Mouse (Mus musculus): ENCODE data around the gene AU040320.

AU040320 gene

DNA sequence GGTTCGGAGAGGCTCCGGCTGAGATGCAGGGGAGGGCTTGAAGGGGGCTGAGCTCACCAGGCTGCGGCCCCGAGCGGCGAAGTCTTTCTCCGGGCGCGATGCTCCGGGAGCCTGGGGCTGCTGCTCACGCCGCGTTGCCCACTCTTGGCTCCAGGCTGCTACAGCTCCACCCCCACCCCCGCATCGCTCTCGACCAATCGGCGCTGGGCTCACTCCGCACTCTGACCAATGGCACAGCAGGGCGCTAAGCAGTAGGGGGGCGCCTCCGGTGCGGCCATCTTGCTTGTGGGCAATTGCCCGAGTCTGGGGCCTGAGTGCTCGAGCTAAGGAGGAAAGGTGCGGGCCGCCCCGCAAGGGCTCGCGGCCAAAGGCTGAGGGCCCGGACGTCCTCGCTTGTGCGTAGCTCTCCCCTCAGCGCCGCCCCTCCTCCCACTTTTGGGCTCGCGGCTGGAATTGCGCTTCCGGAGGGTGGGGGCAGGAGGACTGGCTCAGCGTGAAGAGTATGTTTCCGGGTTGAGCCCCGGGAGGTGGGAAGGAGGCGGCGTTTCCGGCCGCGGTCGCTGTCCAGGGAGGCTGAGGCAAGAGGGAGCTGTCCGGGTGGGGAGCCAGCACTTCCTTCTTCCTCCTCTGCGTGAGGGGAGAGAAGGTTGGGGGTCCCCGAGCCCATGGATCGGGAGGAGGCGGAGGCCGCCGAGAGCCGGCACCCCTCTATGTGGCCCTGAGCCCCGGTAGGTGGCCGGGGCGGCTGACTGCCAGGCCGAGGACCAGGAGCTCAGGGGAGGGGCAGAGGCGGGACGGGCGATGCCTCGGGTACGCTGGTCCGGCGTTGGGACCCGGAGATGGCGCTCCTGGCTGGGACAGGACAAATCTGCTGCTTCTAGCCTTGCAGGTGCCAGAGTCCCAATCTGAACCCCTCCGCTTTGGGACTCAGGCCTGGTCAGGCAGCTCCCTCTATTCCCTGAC is at the start of gene AU040320, which contains the start of gene Ncdn:
Gene AU040320 (plus strand): TSS at position 277 of the 963 bp plus-strand sequence.
Gene Ncdn (minus strand): TSS at position 171 of the 963 bp plus-strand sequence.
- DNase-seq (ENCODE audit: extremely low spot score) = peak; percentile 98

DNA sequence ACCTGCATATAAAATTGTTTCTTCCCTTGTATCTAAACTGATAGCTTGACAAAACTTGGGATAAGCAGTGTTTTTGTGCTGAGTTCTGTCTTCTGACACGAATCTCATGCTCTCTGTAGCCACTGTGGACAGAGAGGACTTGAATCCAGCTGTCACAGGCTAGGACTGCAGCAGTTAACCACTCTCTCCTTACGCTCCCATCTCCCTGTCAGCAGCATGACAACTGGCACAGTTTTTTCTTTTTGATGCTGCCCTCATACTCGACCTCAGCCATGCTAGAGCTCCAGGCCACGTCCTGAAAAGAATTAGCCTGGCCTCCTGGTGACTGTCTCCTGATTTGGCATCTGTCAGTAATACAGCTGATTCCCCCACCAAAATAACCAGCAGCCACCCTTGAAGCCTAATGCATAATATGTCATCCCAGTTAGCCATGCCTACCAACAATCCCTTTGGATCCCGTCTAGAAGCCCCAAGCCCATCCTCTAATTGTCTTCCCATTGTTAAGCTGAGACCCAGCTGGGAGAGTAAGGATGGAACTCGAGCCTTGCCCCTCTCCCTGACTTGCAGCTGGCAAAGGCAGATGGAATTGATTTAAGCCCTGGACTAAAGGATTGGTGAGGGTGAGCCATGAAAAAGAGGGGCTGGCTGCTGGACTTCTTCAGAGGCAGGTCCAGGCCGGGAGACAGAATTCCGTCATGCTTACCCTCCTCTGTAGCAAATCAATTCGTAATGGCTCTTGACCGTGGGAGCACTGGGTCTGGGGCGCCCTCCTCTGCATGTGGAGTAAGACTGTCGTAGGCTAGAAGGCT is 46.5 kb upstream of the AU040320 start:
- DNase-seq (ENCODE audit: extremely low spot score) = peak; percentile 48

DNA sequence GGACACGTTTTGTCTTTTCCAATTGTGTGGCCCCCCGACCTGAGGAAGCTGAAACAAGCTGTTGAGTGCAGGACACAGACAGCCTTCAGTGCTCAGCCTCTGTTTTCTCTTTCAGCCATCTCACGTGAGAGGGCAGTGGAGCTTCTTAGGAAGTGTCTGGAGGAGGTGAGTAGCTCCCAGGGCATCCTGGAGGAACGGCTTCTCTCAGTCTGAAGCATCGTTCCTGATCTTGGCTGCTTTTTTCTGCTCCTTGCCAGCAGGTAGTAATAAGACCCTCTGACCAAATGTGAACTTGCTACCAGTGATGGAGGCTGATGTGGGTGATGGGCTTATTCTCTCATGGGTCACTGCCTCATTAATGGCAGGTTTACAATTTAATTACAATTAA is 45.9 kb upstream of the AU040320 start:
- DNase-seq (ENCODE audit: extremely low spot score) = no peak

DNA sequence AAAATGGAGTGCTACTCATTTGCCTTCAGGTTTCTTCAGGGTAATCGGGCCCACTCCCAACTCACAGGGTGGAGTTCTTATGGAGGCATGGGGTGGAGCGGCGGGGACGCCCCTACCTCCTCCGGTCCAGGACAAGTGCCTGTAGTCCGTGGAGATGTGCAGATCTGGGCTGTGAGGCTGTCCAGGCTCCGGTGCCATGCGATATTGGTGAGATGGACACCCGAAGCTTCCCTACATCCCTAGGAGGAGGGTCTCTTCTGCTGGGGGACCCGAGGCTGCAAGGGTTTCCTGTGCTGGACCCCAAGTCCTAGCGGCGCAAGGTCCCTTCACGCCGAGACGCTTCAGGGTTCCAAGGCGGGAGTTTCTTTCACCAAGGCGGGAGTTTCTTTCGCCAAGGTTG is 21.2 kb upstream of the AU040320 start:
- DNase-seq (ENCODE audit: extremely low spot score) = no peak

DNA sequence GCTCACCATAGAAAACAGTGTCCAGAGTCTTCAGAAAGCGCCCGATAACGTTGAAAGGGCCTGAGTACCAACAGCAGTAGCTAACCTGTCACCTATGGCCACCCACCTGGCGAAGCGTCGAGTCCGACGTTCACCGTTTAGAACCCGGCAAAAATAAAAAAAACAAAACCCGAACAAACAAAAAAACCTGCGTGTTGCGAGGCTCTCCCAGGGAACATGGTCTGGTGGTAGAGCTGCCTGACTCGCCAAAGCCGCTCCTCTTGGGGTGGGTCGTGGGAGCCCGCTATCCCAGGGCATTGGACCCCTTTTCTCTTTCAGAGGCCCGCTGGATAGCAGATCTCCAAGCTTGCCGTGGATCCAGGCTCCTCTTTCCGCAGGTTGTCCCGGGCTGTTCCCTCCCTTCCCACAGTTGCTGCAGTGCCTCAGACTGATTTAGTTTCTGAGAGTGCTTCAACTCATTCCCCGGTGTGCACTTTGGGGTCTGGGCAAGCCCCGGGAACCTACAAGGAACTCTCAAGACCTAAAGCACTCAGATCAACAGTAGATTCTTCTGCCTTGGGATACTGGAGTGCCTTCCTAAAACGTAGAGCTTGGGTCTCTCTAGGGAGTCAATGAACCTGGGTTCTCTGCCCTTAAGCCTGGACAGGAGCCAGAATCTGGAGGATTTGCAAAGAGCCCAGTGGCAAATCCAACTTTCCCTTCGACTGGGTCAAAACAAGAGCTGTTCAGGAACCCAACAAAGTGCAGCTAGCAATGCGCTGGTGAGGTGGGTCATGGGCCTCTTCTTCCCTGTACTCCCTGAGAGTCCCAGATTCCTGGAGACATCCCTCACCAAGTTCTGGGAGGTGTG is 20.6 kb upstream of the AU040320 start:
- peak; percentile 14 for DNase-seq (ENCODE audit: extremely low spot score)

DNA sequence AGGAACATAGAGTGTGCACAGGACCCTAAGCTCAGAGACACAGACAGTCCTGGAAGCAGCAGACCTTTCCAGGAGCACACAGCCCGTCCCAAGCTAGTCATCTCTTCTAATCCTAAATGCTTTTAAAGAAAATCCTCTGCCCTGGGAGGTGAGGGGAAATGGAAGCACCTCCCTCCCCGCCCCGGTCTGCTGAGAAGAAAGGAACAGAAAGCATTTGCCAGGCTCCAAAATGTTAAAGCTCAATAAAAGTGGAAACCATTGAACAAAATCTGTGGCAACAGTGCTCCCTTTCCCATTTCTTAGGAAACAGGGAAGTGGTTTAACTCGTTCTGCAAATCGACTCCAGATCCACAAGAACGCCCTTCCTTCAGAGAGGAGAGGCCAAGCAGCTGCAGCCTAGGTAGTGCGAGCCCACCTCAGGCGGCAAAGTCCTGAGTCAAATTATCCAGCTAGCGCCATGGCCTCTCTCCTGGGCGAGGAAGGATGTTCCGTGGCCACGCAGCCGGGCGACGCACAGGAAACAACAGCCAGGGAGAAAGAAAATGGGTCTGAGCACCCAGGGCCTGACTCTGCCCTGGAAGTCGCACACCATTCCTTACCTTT is 19.2 kb upstream of the AU040320 start:
- peak; percentile 29 for DNase-seq (ENCODE audit: extremely low spot score)

DNA sequence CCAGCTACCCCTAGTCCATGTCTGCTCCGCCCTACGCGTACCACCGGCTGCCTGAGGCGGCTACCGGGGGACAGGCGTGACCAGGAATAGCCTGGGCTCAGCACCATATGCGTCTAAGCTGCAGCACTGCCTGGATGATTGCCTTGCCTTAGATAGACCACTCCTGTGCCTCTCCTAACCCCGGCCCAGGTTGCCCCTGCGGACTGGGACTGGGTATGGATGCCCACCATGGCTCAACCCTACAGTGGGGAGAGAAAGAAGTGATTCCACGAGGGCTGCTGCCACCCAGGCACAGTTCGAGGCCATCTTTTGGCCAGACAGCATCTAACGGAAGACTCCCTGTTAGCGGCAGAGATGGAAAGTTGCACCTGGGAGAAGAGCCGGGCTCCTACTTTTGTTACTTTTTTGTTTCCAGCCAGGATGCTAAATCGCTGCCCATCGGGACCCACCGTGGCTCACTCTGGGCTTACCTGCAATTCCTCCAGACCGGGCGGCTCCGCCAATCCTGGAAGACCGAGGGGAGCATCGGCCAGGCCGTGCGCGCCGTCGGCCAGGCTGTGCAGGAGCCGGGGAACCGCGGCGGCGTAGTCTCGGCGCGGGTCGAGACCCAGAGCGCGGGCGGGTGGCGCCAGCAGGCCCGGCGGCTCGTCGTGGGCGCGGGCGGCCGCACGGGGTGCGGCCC is 18.5 kb upstream of the AU040320 start:
- peak; percentile 45 for DNase-seq (ENCODE audit: extremely low spot score)

DNA sequence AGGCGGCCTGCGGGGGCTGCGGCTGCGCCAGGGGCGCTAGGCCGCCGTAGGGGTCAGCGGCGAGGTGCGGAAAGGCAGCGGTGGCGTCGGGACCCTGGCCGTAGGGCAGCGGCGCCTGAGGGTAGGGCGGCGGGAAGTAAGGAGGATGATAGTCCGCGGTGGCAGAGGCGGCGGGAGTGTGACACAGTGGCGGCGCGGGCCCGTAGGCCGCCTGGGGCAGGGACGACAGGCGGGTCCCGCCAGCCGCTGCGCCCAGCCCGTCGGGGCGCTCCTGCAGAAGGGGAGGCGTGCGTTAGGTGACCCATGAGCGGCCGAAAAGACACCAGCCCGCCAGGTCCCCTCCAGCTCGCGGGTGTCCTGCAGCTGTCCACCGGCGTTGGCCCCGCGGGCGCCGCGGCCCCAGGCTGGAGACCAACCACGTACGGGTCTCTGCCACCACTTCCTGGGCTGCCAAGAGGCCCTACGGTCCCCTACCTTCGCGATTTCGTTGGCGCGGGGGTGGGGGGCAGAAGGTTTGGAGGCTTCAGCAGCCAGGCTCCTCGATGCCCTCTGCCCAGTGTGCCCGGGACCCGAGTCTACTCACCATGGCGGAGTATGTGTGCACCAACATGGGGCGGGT is 17.9 kb upstream of the AU040320 start:
- peak; percentile 31 for DNase-seq (ENCODE audit: extremely low spot score)

DNA sequence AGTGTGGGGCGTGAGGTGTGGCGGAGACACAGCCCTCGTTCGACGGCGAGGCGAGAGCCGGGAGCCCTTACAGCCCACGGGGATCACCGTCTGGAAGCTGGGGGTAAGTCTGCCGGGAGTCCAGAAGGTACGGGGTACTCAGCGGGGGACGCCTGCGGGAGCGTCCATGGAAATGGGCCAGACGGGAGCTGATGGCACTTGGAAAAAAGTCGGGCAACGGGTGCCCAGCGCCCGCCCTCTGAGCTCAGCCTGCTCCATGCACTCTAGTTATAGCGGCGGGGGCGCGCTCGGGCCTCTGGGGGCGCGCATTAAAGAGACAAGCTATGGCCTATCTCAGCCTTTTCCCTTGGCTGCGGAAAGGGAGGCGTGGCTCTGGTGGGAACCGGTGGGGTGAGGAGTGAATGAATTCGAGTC is 17.3 kb upstream of the AU040320 start, which contains the start of gene Tfap2e:
Gene Tfap2e (minus strand): TSS at position 240 of the 414 bp plus-strand sequence.
- peak; percentile 45 for DNase-seq (ENCODE audit: extremely low spot score)

DNA sequence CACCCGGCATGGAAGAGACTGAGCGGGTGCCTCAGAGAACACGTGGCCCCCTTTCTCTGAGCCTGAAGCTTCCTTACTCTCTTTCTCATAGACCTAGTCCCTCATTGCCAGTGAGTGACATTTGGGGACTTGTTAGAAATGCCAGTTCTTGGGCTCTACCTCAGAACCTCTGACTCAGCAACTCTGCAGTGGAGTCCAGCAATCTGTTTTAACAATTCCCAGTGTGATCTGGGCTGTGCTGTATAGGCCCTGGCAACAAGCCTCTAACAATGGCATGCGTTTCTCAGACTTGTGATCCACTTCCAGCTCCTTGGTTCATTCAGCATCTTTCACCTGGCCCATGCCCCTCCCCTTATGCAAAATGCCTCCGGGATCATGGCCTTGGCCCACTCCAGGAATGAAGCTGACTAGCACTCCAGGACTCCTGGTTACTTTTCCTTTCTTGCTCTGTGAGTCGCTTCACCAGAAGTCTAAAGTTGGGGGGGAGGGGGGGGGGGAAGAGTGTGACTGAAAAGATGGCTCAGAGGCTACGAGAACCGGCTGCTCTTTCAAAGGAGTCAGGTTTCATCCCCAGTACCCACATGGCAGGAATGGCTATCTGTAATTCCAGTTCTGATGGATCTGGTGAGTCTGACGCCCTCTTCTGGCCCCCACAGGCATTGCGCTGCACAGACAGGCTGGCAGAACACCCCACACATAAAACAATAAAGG is 13.2 kb upstream of the AU040320 start:
- peak; percentile 64 for DNase-seq (ENCODE audit: extremely low spot score)

DNA sequence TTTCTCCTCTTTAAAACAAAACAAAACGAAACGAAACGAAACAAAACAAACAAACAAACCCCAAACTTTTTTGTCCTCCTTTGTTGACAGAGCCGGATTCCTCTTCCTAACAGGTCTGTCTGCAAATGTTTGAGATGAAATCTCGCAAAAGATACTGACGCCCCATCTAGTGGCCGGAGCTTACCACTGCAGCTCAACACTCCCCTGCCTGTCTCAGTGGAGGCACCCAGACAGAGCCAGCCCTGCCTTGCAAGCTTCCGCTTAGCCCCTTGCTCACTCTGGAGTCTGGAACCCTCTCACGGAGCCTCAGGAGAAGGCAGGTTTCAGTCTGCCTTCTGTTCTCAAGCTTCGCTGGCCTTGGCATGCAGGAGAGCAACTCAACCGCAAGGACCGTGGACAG is 11.9 kb upstream of the AU040320 start:
- peak; percentile 84 for DNase-seq (ENCODE audit: extremely low spot score)

DNA sequence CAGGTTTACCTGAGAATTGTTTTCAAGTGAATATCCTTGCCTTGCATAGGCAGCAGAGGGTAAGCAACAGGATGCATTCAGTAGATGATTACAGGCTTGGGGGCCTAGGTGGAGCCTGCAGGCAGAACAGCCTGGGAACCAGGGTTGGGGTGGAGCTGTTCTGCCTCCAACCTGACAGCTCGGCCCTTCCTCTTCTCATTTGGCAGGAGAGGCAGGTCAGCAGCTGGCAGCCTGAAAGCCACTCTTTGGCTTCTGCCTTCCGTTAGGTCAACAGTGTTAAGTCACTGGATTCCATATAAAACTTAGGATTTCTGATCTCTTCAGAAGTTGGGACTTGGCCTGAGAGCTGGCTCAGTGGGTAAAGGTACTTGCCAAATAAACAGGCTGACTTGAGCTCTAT is 10.4 kb upstream of the AU040320 start:
- no peak for DNase-seq (ENCODE audit: extremely low spot score)

DNA sequence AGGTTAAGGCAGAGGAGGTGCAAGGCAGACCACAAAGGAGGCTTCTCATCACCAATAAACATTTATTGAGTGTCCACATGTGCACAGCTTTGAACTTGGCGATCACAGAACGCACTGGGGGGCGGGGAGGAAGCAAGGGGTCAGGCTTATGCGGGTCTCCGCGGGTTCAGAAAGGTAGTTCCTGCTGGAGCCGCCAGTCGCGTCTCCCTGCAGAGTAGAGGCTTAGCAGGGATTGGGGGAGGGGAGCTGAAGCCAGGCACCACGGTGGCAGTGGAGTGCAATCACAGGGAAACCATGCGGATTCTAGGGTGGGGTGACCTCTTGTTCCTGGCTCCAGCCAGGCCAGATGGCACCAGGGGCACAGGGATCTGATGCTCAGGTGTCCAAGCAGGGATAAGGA is 9.6 kb upstream of the AU040320 start:
- peak; percentile 41 for DNase-seq (ENCODE audit: extremely low spot score)

DNA sequence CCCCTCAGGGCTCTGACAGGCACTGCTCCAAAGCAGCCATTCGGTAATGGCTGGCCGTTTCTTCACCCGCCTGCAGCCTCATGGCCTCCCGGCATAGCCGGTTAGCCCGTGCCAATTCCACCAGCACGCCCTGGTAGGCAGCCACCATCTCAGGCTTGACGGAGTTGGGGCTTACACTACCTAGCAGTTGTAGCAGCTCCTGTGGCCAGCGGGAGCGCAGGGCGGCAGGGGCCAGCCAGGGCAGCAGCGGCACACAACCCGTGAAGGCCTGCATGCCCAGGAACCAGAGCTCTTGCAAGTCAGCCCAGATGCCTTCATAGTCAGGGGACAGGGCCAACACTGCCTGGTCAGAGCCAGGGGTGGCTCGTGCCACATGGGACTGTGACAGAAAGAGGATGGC is 8.5 kb upstream of the AU040320 start:
- no peak for DNase-seq (ENCODE audit: extremely low spot score)

DNA sequence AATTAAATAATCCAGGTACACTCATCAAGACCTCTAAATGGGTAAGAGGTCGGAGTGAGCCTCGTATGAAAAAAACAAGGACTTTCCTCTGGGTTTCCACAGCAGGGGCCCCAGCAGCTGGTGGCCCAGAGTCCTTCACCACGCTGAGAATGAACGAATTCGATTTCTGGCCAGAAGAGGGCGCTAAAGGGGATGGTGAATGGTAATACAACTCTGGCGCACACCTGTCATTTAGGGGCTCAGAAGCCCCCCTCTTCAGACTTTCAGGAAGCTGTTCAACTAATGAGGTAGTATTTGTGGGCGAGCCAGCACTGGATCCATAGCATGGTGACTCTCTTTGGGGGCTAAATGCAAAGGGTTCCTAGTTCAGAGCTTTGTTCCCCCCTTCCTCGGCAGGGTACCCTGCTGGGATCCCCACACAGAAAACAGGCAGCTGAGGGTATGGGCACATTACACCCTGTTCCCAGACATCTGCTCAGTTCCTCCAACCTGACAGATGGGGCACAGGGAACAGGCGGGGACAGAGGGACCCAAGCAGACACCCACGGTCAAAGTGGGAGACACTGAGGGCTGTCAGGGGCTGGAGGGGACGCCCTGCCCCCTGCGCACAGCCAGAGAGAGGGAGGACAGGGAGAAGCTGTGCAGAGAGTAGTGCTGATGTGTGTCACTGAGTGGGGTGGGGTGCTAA is 7.7 kb upstream of the AU040320 start:
- DNase-seq (ENCODE audit: extremely low spot score) = peak; percentile 40

DNA sequence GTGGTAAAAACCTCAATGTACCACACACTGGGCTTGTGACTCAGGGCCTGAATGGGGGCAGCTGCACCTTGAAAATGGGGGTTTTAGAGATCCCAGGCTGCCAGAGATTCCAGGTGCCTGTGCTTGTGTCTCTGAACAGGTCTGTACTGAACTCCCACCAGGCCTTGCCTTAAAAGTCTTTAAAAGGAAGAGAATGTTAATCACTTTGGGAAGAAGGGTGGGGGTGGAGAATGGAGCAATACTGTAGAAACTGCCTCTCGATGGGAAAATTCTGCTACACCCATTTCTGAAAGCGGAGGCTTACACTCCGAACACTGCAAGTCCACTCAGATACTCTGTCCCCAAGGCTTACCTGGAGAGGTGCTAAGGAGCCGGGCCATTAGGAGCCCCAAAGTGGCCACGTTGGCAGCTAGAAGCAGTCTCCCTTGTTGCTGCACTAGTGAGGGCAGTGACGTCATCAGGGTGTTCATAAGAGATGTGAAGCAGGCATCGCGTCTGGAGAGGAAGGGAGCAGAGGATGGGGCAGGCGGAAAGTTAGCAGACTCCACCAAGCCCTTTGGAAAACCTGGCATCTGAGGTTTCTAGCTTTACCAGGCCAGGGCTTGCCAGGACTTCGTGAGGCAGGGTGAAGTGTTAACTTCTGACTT is 7.0 kb upstream of the AU040320 start:
- DNase-seq (ENCODE audit: extremely low spot score) = no peak

DNA sequence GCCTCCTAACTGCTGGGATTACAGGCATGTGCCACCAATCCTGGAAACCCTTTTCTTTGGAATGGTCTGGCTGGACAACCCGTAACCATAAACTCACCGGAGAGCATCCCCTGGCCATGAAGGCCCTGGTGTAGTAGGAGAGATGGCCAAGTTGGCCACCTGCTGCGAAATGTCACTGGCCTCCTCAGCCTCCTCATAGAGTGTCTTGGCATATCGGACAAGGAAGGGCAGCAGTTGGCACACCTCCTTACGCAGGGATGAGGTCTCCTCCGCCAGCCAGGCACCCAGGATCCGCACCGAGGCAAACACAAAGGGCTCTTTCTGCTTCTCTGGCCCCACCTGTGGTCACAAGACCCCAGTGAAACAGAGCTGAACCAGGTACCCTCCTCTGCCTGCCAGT is 5.0 kb upstream of the AU040320 start:
- DNase-seq (ENCODE audit: extremely low spot score) = no peak

DNA sequence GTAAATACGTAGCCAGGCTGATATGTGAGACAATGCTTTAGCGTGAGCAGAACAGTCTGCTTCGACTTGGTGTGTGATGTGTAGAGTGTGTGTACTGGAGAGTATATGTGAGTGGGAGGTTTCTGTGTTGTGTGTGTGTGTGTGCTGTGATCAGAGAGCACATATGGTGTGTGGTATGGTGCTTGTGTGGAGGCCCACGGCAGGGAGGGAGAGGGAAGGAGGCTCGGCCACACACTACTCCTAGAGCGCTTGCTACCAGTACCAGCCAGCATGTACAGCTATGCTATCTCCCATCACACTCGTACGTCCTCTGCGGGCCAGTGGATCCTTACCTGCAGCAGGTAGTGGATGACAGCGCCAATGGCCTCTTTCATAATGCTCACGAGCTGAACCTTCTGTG is 3.8 kb upstream of the AU040320 start:
- no peak for DNase-seq (ENCODE audit: extremely low spot score)

All from embryo, embryonic 9.5 days (tissue).